Mouse (Mus musculus) kidney, postnatal 25 days (tissue): Measurements from ENCODE around the gene Foxr1.
"Not testable (repeated sequence)": the region's sequence is repeated elsewhere in the genome, so short reads cannot be mapped to it uniquely, and the experiment has no call there.

Experiments
- DNase-seq, 2 experiments: peaks; one replicate each; pipeline ENCODE4 v3.0.0; 2021; ENCODE audit warnings: mixed read lengths in 2 of 2

Gene Foxr1

GRCm38 (mm10) chr9:44477339-44478228 is 36.6 kb upstream of the Foxr1 start:
- peak; percentile 77 to 88 for DNase-seq

GRCm38 (mm10) chr9:44475936-44476335 is 35.0 kb upstream of the Foxr1 start:
- no peak for DNase-seq

- no peak for DNase-seq
These were observed 33.4 kb upstream of the Foxr1 start for GRCm38 (mm10) chr9:44474327-44474726.

GRCm38 (mm10) chr9:44473184-44473583 is 32.2 kb upstream of the Foxr1 start:
- no peak for DNase-seq

GRCm38 (mm10) chr9:44468800-44469199 is 27.9 kb upstream of the Foxr1 start:
- no peak for DNase-seq

GRCm38 (mm10) chr9:44468224-44468623 is 27.3 kb upstream of the Foxr1 start:
- DNase-seq = peak; percentile 42 to 80

GRCm38 (mm10) chr9:44461950-44462349 is 21.0 kb upstream of the Foxr1 start:
- DNase-seq = no peak

GRCm38 (mm10) chr9:44457035-44457742 is 16.3 kb upstream of the Foxr1 start:
- DNase-seq = no peak

GRCm38 (mm10) chr9:44454891-44455220 is 13.9 kb upstream of the Foxr1 start, which contains the start of gene Upk2:
Gene Upk2 (minus strand): TSS chr9:44454976.
- no peak for DNase-seq

- DNase-seq = peak; percentile 81 to 91
These were observed 13.4 kb upstream of the Foxr1 start for GRCm38 (mm10) chr9:44454132-44454890.

GRCm38 (mm10) chr9:44450387-44450786 is 9.5 kb upstream of the Foxr1 start:
- peak in 1 of 2 experiments; percentile 42 for DNase-seq

- DNase-seq = not testable (repeated sequence)
These were observed 3.6 kb upstream of the Foxr1 start for GRCm38 (mm10) chr9:44444402-44445025.

- DNase-seq = no peak
These were observed 5.2 kb downstream of the Foxr1 start for GRCm38 (mm10) chr9:44435747-44436146.

GRCm38 (mm10) chr9:44432577-44433185 is 8.3 kb downstream of the Foxr1 start:
- no peak for DNase-seq

- DNase-seq = no peak
These were observed 17.4 kb downstream of the Foxr1 start for GRCm38 (mm10) chr9:44423576-44423975.

GRCm38 (mm10) chr9:44420280-44420898 is 20.5 kb downstream of the Foxr1 start:
- no peak for DNase-seq

- DNase-seq = not testable (repeated sequence)
These were observed 21.2 kb downstream of the Foxr1 start for GRCm38 (mm10) chr9:44419730-44420129.

GRCm38 (mm10) chr9:44418519-44419385 is 22.2 kb downstream of the Foxr1 start, which contains the start of gene Ccdc84:
Gene Ccdc84 (minus strand): TSS chr9:44418569.
- DNase-seq = no peak

- DNase-seq = peak; percentile 97
These were observed 23.0 kb downstream of the Foxr1 start for GRCm38 (mm10) chr9:44417892-44418363.

GRCm38 (mm10) chr9:44417156-44417891 is 23.6 kb downstream of the Foxr1 start:
- no peak for DNase-seq
